16 mouse cellular contexts compared by ENCODE assay signal in genomic region chr9:45398336-45398735, GRCm38 (mm10). TPM values are rescaled to one million over a fixed set of nuclear protein-coding genes. Genes with fewer than 3 reads are reported as not detected.
DNase-seq lines count a peak whose midpoint lies in the region; ATAC-seq and TF ChIP-seq lines count a peak whose summit lies in the region.
"Had no signal": no experiment of that assay in that cellular context is flagged by ENCODE, and none has a peak within 500 bp of the region (broad histone marks: within the 10 kb centered on the region; RNA-seq: fewer than 3 reads in every experiment).

No protein-coding gene starts in this region.

- H3K4me2 ChIP-seq in kidney, postnatal 0 days (ENCODE audit: low read length) = no peak overlapping the region
- no peak overlapping the region for H3K4me2 ChIP-seq in hindbrain, embryonic 11.5 days (replicated peaks; ENCODE audit: low read depth, low read length)
- H3K4me2 ChIP-seq in forebrain, embryonic 12.5 days = no peak overlapping the region
- H3K4me2 ChIP-seq: embryonic facial prominence, embryonic 15.5 days; heart, embryonic 13.5 days; limb, embryonic 13.5 days; neural tube, embryonic 13.5 days had no signal

- H3K36me3 ChIP-seq in kidney, postnatal 0 days (ENCODE audit: insufficient read depth, low read length) = no peaks in the 10 kb centered on the region
- H3K36me3 ChIP-seq in hindbrain, embryonic 11.5 days (ENCODE audit: control insufficient read depth, insufficient read depth, low read length) = no peaks in the 10 kb centered on the region
- H3K36me3 ChIP-seq in forebrain, embryonic 12.5 days (replicated peaks) = peaks cover 25% of the 10 kb centered on the region
- H3K36me3 ChIP-seq in hindbrain, embryonic 10.5 days = peaks cover 32% of the 10 kb centered on the region
- H3K36me3 ChIP-seq: embryonic facial prominence, embryonic 15.5 days had no signal

- no peak overlapping the region for H3K4me3 ChIP-seq in kidney, postnatal 0 days (replicated peaks; ENCODE audit: low read depth, low read length)
- H3K4me3 ChIP-seq in hindbrain, embryonic 11.5 days (ENCODE audit: low read depth, low read length) = no peak overlapping the region
- no peak overlapping the region for H3K4me3 ChIP-seq in forebrain, embryonic 12.5 days (replicated peaks)
- H3K4me3 ChIP-seq in hindbrain, embryonic 10.5 days = no peak overlapping the region
- H3K4me3 ChIP-seq: embryonic facial prominence, embryonic 15.5 days; heart, embryonic 13.5 days; left cerebral cortex, adult 2 months; limb, embryonic 13.5 days; neural tube, embryonic 13.5 days had no signal

- no peak for TF ChIP-seq CTCF in kidney, postnatal 0 days (IDR thresholded peaks at IDR 0.05; ENCODE audit: low read depth)

- no peaks in the 10 kb centered on the region for H3K4me1 ChIP-seq in kidney, postnatal 0 days (replicated peaks; ENCODE audit: insufficient read depth, low read length)
- H3K4me1 ChIP-seq in hindbrain, embryonic 11.5 days (replicated peaks; ENCODE audit: control insufficient read depth, insufficient read depth, low read length) = no peaks in the 10 kb centered on the region
- H3K4me1 ChIP-seq in forebrain, embryonic 12.5 days = no peaks in the 10 kb centered on the region
- peaks cover 8% of the 10 kb centered on the region; the same call in 1 of the 2 replicates for H3K4me1 ChIP-seq in hindbrain, embryonic 10.5 days (replicated peaks)
- H3K4me1 ChIP-seq: heart, embryonic 13.5 days; neural tube, embryonic 13.5 days had no signal

- peak; percentile 16 to 34 for DNase-seq in lung, adult 18-20 months
- DNase-seq in lung, postnatal 4 days = no peak
- peak; percentile 77 for DNase-seq in cerebellum, adult 9-10 months
- DNase-seq in kidney, postnatal 0 days (ENCODE audit: low spot score) = no peak
- no peak for DNase-seq in hindbrain, embryonic 11.5 days (ENCODE audit: low spot score)
- no peak for DNase-seq in hindbrain, embryonic 10.5 days (ENCODE audit: low spot score)
- DNase-seq: gastrocnemius, postnatal 10 days had no signal

- 54% methylated on average over 1 of the region's 1 CpGs for whole genome bisulfite sequencing in kidney, postnatal 0 days
- 79% methylated on average over 1 of the region's 1 CpGs for WGBS in hindbrain, embryonic 11.5 days
- 59% methylated on average over 1 of the region's 1 CpGs for WGBS in forebrain, embryonic 12.5 days
- 70% methylated on average over 1 of the region's 1 CpGs for WGBS in hindbrain, embryonic 10.5 days

- no peak overlapping the region for H3K9ac ChIP-seq in kidney, postnatal 0 days (ENCODE audit: low read depth, low read length)
- no peak overlapping the region for H3K9ac ChIP-seq in hindbrain, embryonic 11.5 days (ENCODE audit: low read depth, low read length)
- H3K9ac ChIP-seq in forebrain, embryonic 12.5 days = no peak overlapping the region
- H3K9ac ChIP-seq: embryonic facial prominence, embryonic 15.5 days; heart, embryonic 13.5 days; limb, embryonic 13.5 days; neural tube, embryonic 13.5 days had no signal

- 0 out of 2 replicates have a peak, but pooled peaks have one; percentile 2 for ATAC-seq in kidney, postnatal 0 days (replicated peaks; ENCODE audit: low FRiP score, low read depth)
- ATAC-seq in hindbrain, embryonic 11.5 days (ENCODE audit: low FRiP score) = no peak
- ATAC-seq in forebrain, embryonic 12.5 days (ENCODE audit: low FRiP score) = no peak
- ATAC-seq: activated CD4-positive, CD25-positive, alpha-beta regulatory T cell, adult 4 months; forebrain, embryonic 14.5 days had no signal

- no peaks in the 10 kb centered on the region for H3K27me3 ChIP-seq in kidney, postnatal 0 days (ENCODE audit: insufficient read depth, low read length)
- no peaks in the 10 kb centered on the region for H3K27me3 ChIP-seq in hindbrain, embryonic 11.5 days (ENCODE audit: control insufficient read depth, insufficient read depth, low read length)
- no peaks in the 10 kb centered on the region; the same call in 1 of the 2 replicates for H3K27me3 ChIP-seq in forebrain, embryonic 12.5 days
- peaks cover 8% of the 10 kb centered on the region for H3K27me3 ChIP-seq in hindbrain, embryonic 10.5 days (ENCODE audit: insufficient read depth, poor library complexity, severe bottlenecking)
- H3K27me3 ChIP-seq: embryonic facial prominence, embryonic 15.5 days; neural tube, embryonic 13.5 days had no signal

- no peaks in the 10 kb centered on the region for H3K9me3 ChIP-seq in kidney, postnatal 0 days (replicated peaks; ENCODE audit: low read length)
- H3K9me3 ChIP-seq in hindbrain, embryonic 11.5 days (ENCODE audit: control insufficient read depth, low read length) = no peaks in the 10 kb centered on the region
- H3K9me3 ChIP-seq in forebrain, embryonic 12.5 days = no peaks in the 10 kb centered on the region
- H3K9me3 ChIP-seq in hindbrain, embryonic 10.5 days = no peaks in the 10 kb centered on the region
- H3K9me3 ChIP-seq: embryonic facial prominence, embryonic 15.5 days; heart, embryonic 13.5 days; limb, embryonic 13.5 days; neural tube, embryonic 13.5 days had no signal

- peak overlapping the region; percentile 32; the same call in 1 of the 2 replicates for H3K27ac ChIP-seq in kidney, postnatal 0 days
- H3K27ac ChIP-seq in hindbrain, embryonic 11.5 days (ENCODE audit: low read depth, low read length) = no peak overlapping the region
- H3K27ac ChIP-seq in forebrain, embryonic 12.5 days = no peak overlapping the region
- H3K27ac ChIP-seq in hindbrain, embryonic 10.5 days = no peak overlapping the region
- H3K27ac ChIP-seq: embryonic facial prominence, embryonic 15.5 days; heart, embryonic 13.5 days; left cerebral cortex, adult 2 months; limb, embryonic 13.5 days; neural tube, embryonic 13.5 days had no signal

RNA-seq across cellular contexts. Expression of gene Fxyd2, which starts 1.1 kb away (rescaled TPM):
- 2,817 and 2,959 TPM in 2 replicates for polyA plus RNA-seq in kidney, postnatal 0 days (2015; fragmentation: Nextera tagmentation; extraction: Ambion mirVana)
- 1.0 and 1.5 TPM in 2 replicates for polyA plus RNA-seq in hindbrain, embryonic 11.5 days (2014; fragmentation: Nextera tagmentation; extraction: Ambion mirVana)
- polyA plus RNA-seq in forebrain, embryonic 12.5 days (2016; fragmentation: Nextera tagmentation; extraction: Ambion mirVana) = 2.0 and 2.3 TPM in 2 replicates
- 0.93 and 1.1 TPM in 2 replicates for polyA plus RNA-seq in hindbrain, embryonic 10.5 days (2016; fragmentation: Nextera tagmentation; extraction: Ambion mirVana)

RNA-seq across cellular contexts. Expression of gene Dscaml1, which starts 28.1 kb away (rescaled TPM):
- 0.09 and 0.24 TPM in 2 replicates for polyA plus RNA-seq in kidney, postnatal 0 days (2015; fragmentation: Nextera tagmentation; extraction: Ambion mirVana)
- 0.52 and 0.80 TPM in 2 replicates for polyA plus RNA-seq in hindbrain, embryonic 11.5 days (2014; fragmentation: Nextera tagmentation; extraction: Ambion mirVana)
- polyA plus RNA-seq in forebrain, embryonic 12.5 days (2016; fragmentation: Nextera tagmentation; extraction: Ambion mirVana) = 7.0 and 8.9 TPM in 2 replicates
- 0.78 and 0.92 TPM in 2 replicates for polyA plus RNA-seq in hindbrain, embryonic 10.5 days (2016; fragmentation: Nextera tagmentation; extraction: Ambion mirVana)
- polyA plus RNA-seq: activated CD4-positive, CD25-positive, alpha-beta regulatory T cell, adult 4 months; liver, embryonic 16.5 days had no signal

RNA-seq across cellular contexts. Expression of gene Fxyd6, which starts 28.4 kb away (rescaled TPM):
- polyA plus RNA-seq in kidney, postnatal 0 days (2015; fragmentation: Nextera tagmentation; extraction: Ambion mirVana) = 141 and 147 TPM in 2 replicates
- polyA plus RNA-seq in hindbrain, embryonic 11.5 days (2014; fragmentation: Nextera tagmentation; extraction: Ambion mirVana) = 108 and 111 TPM in 2 replicates
- polyA plus RNA-seq in forebrain, embryonic 12.5 days (2016; fragmentation: Nextera tagmentation; extraction: Ambion mirVana) = 206 TPM in 2 replicates
- 155 and 167 TPM in 2 replicates for polyA plus RNA-seq in hindbrain, embryonic 10.5 days (2016; fragmentation: Nextera tagmentation; extraction: Ambion mirVana)

Comparison
In these comparisons a context has a peak if more than half of its experiments do, and no peak if none do; other contexts are left out.
1. DNase-seq: peak in lung, adult 18-20 months (2 of 2) and cerebellum, adult 9-10 months (single experiment); none in lung, postnatal 4 days (0 of 2), kidney, postnatal 0 days (single experiment), hindbrain, embryonic 11.5 days (single experiment) and hindbrain, embryonic 10.5 days (single experiment).
2. RNA of gene Fxyd2, which starts 1.1 kb away (polyA plus RNA-seq): 2,817 to 2,959 TPM in kidney, postnatal 0 days; 2.0 to 2.3 TPM in forebrain, embryonic 12.5 days, 1.0 to 1.5 TPM in hindbrain, embryonic 11.5 days and 0.93 to 1.1 TPM in hindbrain, embryonic 10.5 days; every median in the first group is over 100 times any median in the second.